Mouse (Mus musculus): ENCODE data around the gene Tysnd1.

DNA sequence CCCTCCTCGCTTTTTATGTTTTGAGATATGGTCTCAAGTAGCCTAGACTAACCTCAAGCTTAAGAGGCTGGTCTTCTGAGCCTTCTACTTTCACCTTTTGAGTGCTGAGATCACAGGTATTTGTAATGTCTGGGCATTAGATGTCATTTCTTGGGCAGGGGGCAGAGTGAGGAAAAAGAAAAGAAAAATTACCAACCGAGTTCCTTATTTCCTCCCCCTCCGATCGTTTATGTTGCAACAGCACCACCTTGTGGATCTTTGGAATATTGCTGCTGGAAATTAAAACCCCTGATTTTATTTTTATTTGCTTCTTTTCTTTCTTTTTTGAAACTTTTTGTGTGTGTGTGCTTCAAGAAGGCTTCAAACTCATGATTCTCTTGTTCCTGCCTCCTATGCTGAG, 37.3 kb upstream of the Tysnd1 start:
- TF ChIP-seq CTCF (IDR thresholded peaks at IDR 0.05; ENCODE audit: low read depth, low read length) = no peak
- TF ChIP-seq POLR2A (IDR thresholded peaks at IDR 0.05; ENCODE audit: insufficient read depth, low read length) = no peak
- no peak for TF ChIP-seq EP300 (IDR thresholded peaks at IDR 0.05; ENCODE audit: insufficient read depth, low read depth, low read length)
